Mouse (Mus musculus): ENCODE results near the gene Gen1.

Gene Gen1

GRCm38 (mm10) chr12:11223090-11223489 is 42.5 kb downstream of the Gen1 start:
- DNase-seq (ENCODE audit: low spot score), result peak; percentile 10

- no peak for DNase-seq (ENCODE audit: low spot score)
Observed at GRCm38 (mm10) chr12:11222566-11222965, 43.0 kb downstream of the Gen1 start.

GRCm38 (mm10) chr12:11221524-11222330 is 43.9 kb downstream of the Gen1 start:
- DNase-seq (ENCODE audit: low spot score), result peak; percentile 12

GRCm38 (mm10) chr12:11217726-11218250 is 47.8 kb downstream of the Gen1 start:
- DNase-seq (ENCODE audit: low spot score), result no peak

DNA sequence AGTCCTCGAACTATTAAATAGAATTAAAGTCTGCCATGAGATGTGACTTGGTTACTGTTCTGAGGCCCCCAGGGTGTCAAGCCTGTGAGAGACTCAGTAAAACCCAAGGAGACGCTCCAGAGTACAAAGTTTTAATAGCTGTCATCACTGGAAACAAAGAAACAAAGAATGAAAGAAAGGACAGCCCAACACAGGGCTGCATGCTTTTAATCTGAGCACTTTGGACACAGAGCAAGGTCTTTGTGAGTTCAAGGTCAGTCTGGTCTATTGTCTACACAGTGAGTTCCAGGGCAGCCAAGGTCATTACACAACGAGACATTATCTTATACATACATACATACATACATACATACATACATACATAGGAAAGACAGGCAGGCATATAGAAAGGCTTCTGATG is 49.1 kb downstream of the Gen1 start:
- DNase-seq (ENCODE audit: low spot score), result no peak

GRCm38 (mm10) chr12:11215555-11215954 is 50.0 kb downstream of the Gen1 start:
- DNase-seq (ENCODE audit: low spot score), result no peak

DNA sequence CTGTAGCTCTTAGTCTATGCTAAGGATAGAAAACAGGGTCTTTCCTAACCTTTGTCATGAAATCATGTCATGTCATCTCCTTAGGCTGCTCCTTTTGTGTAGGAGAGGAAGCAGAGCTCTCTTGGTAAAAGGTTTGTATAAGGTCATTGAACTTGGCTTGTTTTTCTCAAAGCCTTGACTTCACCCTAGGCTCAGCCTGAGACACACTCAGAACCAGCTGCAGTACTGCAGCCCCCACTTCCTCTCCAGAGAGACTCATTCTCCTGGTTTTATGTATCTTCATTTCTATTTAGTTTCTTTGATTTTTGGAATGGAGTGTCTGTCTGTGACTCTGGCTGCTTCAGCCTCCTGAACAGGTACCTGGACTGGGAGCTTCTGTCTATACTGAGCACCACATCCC is 50.8 kb downstream of the Gen1 start:
- no peak for DNase-seq (ENCODE audit: low spot score)

GRCm38 (mm10) chr12:11212881-11213280 is 52.7 kb downstream of the Gen1 start:
- no peak for DNase-seq (ENCODE audit: low spot score)

DNA sequence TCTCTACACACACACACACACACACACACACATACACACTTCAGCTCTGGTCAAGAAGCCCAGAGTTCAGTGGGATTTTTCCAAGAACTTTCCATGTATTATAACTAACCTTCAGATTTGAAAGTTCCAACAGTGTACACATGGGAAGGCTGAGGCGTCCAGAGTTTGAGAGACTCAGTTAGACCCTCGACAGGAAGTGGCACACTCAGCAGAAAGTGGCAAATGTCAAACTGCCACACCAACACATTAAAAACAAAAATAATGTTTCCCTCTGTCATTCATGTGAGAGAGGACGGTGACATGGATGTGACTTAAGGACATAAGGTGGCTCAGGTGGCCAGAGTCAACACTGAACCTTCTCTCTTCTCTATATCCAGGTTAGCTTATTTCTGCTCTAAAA is 55.2 kb downstream of the Gen1 start:
- no peak for DNase-seq (ENCODE audit: low spot score)

DNA sequence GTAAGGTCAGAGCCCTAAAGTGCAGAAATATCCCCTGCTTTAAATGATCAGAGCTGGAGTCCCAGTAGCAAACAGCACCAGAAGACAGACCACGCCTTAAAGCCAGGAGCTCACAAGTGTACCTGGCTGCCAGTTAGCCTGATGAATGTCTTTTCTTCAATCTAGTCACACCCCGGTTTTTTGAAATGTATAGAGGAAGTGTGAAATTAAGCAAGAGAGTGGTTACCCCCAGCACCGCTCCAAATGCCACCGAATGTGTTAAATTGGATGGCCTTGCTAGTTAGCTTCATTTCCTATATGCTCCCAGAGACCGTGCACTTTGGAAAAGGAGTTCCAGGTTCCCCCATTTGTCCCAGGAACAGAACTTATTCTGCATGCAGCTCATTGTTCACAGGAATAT is 56.0 kb downstream of the Gen1 start:
- DNase-seq (ENCODE audit: low spot score), result no peak

DNA sequence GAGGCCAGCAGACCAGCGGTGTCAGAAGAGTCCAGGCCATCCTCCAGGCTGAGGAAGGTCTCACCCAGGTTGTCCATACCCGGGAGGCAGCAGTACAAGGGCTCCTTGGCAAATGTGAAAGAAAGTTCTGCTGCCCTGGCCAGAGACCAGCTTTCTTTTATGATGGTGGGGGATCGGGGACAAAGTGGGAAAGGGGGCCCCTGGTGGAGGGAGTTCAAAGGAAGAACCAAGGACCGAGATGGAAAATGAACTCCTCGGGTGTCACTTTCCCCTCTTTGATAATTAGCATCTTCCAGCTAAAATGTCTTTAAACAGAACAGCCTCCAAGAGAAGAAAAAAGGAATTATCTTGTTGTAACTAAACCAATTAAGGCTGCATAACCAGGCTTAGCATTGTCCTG is 56.7 kb downstream of the Gen1 start, which contains the start of gene Msgn1:
TSS of gene Msgn1 (minus strand) at position 101 of the 400 bp plus-strand sequence.
- no peak for DNase-seq (ENCODE audit: low spot score)

GRCm38 (mm10) chr12:11206321-11206720 is 59.3 kb downstream of the Gen1 start:
- DNase-seq (ENCODE audit: low spot score), result no peak

- DNase-seq (ENCODE audit: low spot score), result peak; percentile 49
Observed at GRCm38 (mm10) chr12:11203694-11204665, 61.6 kb downstream of the Gen1 start.

- no peak for DNase-seq (ENCODE audit: low spot score)
Observed at GRCm38 (mm10) chr12:11202476-11202875, 63.1 kb downstream of the Gen1 start.

- DNase-seq (ENCODE audit: low spot score), result no peak
Observed at GRCm38 (mm10) chr12:11200711-11201110, 64.9 kb downstream of the Gen1 start.

DNA sequence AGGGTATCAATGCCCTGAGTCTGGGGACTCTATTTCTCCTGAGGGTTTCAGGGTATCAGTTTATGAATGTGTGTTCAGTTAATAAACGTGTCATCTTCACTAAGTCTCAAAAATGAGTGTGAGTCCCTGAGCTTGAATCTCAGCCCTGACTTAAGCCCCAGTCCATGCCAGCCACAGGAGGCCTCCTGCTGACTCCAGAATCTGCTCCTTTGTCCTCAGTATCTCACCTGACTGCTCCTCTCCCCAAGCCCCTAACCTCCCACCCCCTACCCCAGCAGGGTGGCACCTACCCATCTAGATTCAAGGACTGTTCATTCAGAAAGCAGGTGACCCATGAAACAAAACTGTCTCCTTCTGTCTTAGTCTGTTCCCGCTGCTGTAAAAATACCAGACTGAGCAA is 67.0 kb downstream of the Gen1 start:
- no peak for DNase-seq (ENCODE audit: low spot score)

DNA sequence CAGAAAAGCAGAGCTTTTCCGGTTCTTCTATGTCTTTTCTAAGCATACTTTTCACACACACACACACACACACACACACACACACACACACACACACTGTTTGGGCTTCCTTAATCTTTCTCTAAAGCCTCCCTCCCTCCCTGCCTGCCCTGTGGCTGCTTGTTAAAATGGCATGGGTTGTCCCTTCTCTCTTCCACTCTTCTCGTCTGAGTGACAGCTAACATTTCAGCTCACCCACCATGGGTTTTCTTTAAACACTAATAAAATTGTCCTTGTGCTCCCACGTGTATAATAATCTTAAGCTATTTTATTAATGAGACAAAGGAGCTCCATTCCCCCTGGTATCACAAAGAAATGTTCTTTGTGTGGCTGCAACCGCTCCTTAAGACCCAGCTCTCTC is 67.6 kb downstream of the Gen1 start:
- DNase-seq (ENCODE audit: low spot score), result no peak

DNA sequence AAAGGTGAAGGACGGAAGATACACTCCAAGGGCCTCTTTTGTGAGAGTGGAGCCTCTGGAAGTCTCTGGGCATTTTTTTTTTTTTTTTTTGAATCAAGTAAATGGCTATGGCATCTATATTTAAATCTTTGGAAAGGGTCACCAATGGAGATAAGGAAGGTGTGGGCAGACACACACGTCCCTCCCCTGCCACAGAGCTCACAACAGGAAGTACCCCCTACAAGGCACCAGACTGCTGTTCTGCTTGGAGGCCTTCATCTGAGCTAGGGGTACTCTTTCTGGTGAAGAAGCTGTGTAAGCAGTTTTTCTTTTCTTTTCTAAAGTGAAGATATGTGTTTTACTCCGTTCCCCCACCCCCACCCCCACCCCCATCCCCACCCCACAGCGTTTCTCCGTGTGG is 68.8 kb downstream of the Gen1 start:
- DNase-seq (ENCODE audit: low spot score), result no peak

GRCm38 (mm10) chr12:11196142-11196597 is 69.4 kb downstream of the Gen1 start:
- peak; percentile 82 for DNase-seq (ENCODE audit: low spot score)

DNA sequence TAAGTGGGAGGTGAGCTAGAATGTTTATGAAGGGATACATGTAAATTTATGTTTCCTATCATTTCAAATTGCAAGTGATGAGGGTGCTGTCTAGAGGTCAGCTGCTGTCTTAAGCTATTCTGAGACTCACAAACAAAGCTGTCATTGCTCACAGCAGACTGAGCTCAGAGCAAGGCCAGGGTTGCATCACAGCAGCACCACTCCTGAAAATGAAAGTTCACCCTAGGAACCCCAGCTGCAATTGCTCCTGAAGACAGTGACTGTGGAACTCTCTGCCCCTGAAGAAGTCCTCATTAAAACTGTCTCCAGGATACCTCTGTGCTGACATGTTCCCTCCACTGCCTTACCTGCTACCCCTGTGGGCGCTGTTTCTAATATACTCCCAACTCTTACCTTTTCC is 70.6 kb downstream of the Gen1 start:
- DNase-seq (ENCODE audit: low spot score), result no peak
